Mouse (Mus musculus): ENCODE measurements around the gene Hspbp1. TPM values are rescaled to one million over a fixed set of nuclear protein-coding genes. Genes with fewer than 3 reads are reported as not detected.

Hspbp1 gene
- polyA plus RNA-seq, 1 experiment from 2014 or later = 95.6 TPM

- WGBS (ENCODE audit: insufficient replicate concordance) = 74% methylated on average over 6 of the region's 6 CpGs
- no peak overlapping the region for H3K4me3 ChIP-seq
- peaks cover 10% of the 10 kb centered on the region for H3K4me1 ChIP-seq
- no peaks in the 10 kb centered on the region for H3K9me3 ChIP-seq (replicated peaks)
- H3K27me3 ChIP-seq (replicated peaks) = peaks cover 33% of the 10 kb centered on the region
- peaks cover 9% of the 10 kb centered on the region for H3K36me3 ChIP-seq
- no peak overlapping the region for H3K9ac ChIP-seq
- no peak overlapping the region for H3K4me2 ChIP-seq
- H3K27ac ChIP-seq = no peak overlapping the region
- ATAC-seq = no peak
Measured at GRCm38 (mm10) chr7:4693004-4693403, 8.1 kb upstream of the Hspbp1 start.

DNA sequence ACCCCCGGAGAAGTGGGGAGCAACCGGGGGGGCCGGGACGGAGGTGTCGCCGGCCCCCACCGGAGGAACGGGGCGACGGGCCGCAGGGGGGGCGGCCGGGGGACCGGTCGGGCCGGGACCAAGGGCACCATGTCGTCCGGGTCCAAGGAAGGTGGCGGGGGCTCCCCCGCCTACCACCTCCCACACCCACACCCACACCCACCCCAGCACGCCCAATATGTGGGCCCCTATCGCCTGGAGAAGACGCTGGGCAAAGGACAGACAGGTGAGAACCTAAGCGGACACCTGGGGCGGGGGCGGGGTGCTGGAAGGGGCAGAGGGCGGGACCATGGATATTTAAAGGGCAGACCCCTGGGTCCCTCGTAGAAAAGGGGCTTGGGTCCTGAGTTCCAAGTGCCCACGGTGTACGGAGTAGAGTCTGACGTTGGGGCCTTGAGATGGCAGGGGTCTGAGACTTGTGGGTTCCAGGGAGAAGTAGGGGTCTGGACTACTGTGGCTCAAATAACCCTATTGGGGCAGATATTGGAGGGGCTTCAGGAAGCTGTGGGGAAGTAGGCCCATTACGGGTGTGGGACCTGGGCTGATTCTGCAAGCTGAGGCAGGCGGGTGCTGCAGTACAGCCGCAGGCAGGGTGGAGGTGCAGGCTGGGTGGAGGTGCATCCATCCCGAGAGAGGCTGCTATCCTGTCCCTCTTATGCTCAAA, 6.2 kb upstream of the Hspbp1 start:
- H3K4me1 ChIP-seq = peaks cover 10% of the 10 kb centered on the region
- H3K36me3 ChIP-seq = peaks cover 5% of the 10 kb centered on the region
- H3K9me3 ChIP-seq (replicated peaks) = no peaks in the 10 kb centered on the region
- peak overlapping the region; percentile 73 for H3K9ac ChIP-seq
- H3K27ac ChIP-seq = peak overlapping the region; percentile 63; the same call in 1 of the 2 replicates
- 22% methylated on average over 21 of the region's 35 CpGs for WGBS (ENCODE audit: insufficient replicate concordance)
- H3K4me3 ChIP-seq = peak overlapping the region; percentile 58
- peak overlapping the region; percentile 77 for H3K4me2 ChIP-seq
- peaks cover 33% of the 10 kb centered on the region for H3K27me3 ChIP-seq (replicated peaks)
- peak; percentile 48; the same call in 1 of the 2 replicates for ATAC-seq

- Histone ChIP-seq H3K27me3 (replicated peaks) (peaks cover 33% of the 10 kb centered on the region), H3K36me3 (peaks cover 5% of the 10 kb centered on the region), H3K4me3 (peak within 1 kb of the TSS; percentile 58), H3K9ac (peak within 1 kb of the TSS; percentile 73), H3K4me1 (peaks cover 14% of the 10 kb centered on the region), H3K4me2 (peak within 1 kb of the TSS; percentile 77), H3K9me3 (replicated peaks) (no peaks in the 10 kb centered on the region), H3K27ac (peak within 1 kb of the TSS; percentile 63; the same call in 1 of the 2 replicates)
- ATAC-seq = no peak
- 6% methylated on average over 5 of the region's 18 CpGs for WGBS (ENCODE audit: insufficient replicate concordance)
Measured at GRCm38 (mm10) chr7:4690387-4690786, 5.5 kb upstream of the Hspbp1 start, which contains the start of gene Brsk1. Gene Brsk1 (plus strand): TSS chr7:4690604.

DNA sequence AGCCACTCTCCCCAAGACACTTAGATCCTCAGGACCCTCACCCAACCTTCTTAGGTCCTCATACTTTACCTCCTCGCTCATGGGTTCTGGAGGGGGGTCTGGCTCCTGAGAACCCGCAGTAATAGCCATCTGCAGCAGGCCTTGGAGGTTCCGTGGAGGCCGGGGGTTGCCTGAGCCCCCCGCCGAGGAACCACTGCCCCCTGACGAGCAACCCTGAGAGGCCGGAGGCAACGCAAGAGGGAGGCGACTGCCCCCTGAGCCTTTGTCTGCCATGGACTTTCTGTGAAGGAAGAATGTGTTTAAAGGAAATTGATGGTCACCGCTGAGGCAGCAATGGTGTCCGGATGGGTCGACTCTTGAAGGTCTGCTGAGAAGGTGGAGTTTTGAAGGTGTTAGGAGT, 665 bp downstream of the Hspbp1 start:
- peak overlapping the region; percentile 74 for H3K9ac ChIP-seq
- peaks cover 32% of the 10 kb centered on the region for H3K36me3 ChIP-seq
- H3K27ac ChIP-seq = peak overlapping the region; percentile 76
- H3K4me3 ChIP-seq = peak overlapping the region; percentile 79
- no peak for ATAC-seq
- whole genome bisulfite sequencing (ENCODE audit: insufficient replicate concordance) = 2% methylated on average over 13 of the region's 13 CpGs
- no peaks in the 10 kb centered on the region for H3K9me3 ChIP-seq (replicated peaks)
- H3K27me3 ChIP-seq (replicated peaks) = peaks cover 4% of the 10 kb centered on the region
- H3K4me1 ChIP-seq = peaks cover 24% of the 10 kb centered on the region
- peak overlapping the region; percentile 86 for H3K4me2 ChIP-seq

GRCm38 (mm10) chr7:4683307-4683706, 1.6 kb downstream of the Hspbp1 start:
- Histone ChIP-seq H3K27me3 (replicated peaks) (no peaks in the 10 kb centered on the region), H3K4me1 (peaks cover 24% of the 10 kb centered on the region), H3K27ac (no peak overlapping the region), H3K4me3 (no peak overlapping the region), H3K9me3 (replicated peaks) (no peaks in the 10 kb centered on the region), H3K9ac (no peak overlapping the region), H3K4me2 (no peak overlapping the region), H3K36me3 (peaks cover 38% of the 10 kb centered on the region)
- ATAC-seq = no peak
- 62% methylated on average over 5 of the region's 5 CpGs for WGBS (ENCODE audit: insufficient replicate concordance)

DNA sequence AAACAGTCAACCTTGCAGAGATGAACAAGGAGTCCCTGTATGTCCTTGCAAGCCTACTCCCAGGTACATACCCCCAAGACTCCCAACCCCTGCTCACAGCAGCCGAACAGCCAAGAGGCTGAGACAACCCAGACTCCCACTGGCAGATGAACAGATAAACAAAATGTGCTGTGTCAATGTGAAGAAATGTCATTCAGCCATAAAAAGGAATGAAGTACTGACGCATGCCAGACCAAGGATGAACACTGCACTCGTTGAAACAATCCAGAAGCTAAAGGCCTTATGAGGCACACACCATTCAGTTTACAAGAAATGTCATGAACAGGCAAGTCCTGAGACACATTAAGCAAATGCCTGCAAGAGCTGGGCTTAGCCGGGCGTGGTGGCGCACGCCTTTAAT, 9.7 kb downstream of the Hspbp1 start:
- Histone ChIP-seq H3K4me1 (peaks cover 45% of the 10 kb centered on the region), H3K4me3 (no peak overlapping the region), H3K4me2 (no peak overlapping the region), H3K9me3 (replicated peaks) (no peaks in the 10 kb centered on the region), H3K27ac (peak overlapping the region; percentile 45; the same call in 1 of the 2 replicates), H3K36me3 (peaks cover 82% of the 10 kb centered on the region), H3K9ac (no peak overlapping the region), H3K27me3 (replicated peaks) (no peaks in the 10 kb centered on the region)
- 78% methylated on average over 7 of the region's 7 CpGs for WGBS (ENCODE audit: insufficient replicate concordance)
- no peak for ATAC-seq

DNA sequence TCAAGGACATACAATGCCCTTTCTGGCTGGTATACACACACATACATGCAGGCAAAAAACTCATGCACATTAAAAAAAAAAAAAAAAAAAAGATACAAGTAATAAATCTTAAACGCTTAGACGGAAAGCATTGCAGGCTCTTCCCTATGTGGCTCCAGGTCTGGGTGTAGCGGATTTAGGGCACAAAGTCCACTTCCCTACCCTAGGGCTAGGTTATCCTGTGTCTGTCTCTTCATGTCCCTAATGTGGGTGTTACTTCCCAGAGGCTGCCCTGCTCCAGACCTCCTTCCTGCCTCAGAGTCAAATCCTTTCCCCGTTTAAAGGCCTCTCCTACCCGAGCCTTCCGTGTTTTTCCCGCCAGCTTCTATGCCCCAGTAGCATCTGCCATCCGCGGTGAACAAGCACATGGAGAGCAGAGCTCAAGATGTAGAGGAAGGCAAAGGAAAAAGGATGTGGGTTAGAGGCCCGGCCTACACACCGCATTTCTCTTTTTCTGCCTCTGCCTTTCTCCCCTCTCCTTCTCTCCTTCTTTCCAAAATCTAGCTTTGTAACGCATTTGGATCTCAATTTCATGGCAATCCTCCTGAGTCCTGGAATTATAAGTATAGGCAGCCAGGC, 10.6 kb downstream of the Hspbp1 start:
- peaks cover 81% of the 10 kb centered on the region for H3K36me3 ChIP-seq
- H3K27me3 ChIP-seq (replicated peaks) = no peaks in the 10 kb centered on the region
- H3K9ac ChIP-seq = no peak overlapping the region
- H3K4me2 ChIP-seq = no peak overlapping the region
- H3K4me1 ChIP-seq = peaks cover 52% of the 10 kb centered on the region
- H3K27ac ChIP-seq = peak overlapping the region; percentile 45; the same call in 1 of the 2 replicates
- ATAC-seq = no peak
- 80% methylated on average over 12 of the region's 12 CpGs for whole genome bisulfite sequencing (ENCODE audit: insufficient replicate concordance)
- H3K9me3 ChIP-seq (replicated peaks) = no peaks in the 10 kb centered on the region
- H3K4me3 ChIP-seq = no peak overlapping the region

- Histone ChIP-seq H3K4me1 (peaks cover 62% of the 10 kb centered on the region), H3K4me2 (no peak overlapping the region), H3K36me3 (peaks cover 86% of the 10 kb centered on the region), H3K4me3 (no peak overlapping the region), H3K27me3 (replicated peaks) (no peaks in the 10 kb centered on the region), H3K9me3 (replicated peaks) (no peaks in the 10 kb centered on the region), H3K27ac (peak overlapping the region; percentile 87; the same call in 1 of the 2 replicates), H3K9ac (0 out of 2 replicates have a peak overlapping the region, but pooled peaks have one; percentile 22)
- 79% methylated on average over 4 of the region's 4 CpGs for WGBS (ENCODE audit: insufficient replicate concordance)
- ATAC-seq = no peak
Measured at GRCm38 (mm10) chr7:4671956-4672355, 12.9 kb downstream of the Hspbp1 start.

- WGBS (ENCODE audit: insufficient replicate concordance) = 38% methylated on average over 8 of the region's 8 CpGs
Measured at GRCm38 (mm10) chr7:4670655-4671255, 14.1 kb downstream of the Hspbp1 start.

DNA sequence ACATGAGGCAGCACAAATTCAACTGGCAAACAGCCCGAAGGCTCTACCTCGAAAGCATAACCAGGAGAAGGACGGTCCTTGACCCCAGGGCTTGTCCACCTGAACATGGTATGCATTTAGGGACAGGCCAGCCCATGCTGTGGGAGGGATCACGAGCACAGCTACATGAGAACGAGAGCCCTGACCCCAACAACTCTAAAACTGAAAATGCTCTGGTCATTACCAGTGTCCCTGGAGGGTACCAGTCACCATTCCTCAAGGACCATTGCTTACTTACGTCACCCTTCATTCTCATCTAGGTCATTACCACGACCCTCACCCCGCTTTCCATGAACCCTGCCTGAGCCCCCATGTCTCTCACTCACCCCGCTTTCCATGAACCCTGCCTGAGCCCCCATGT, 15.7 kb downstream of the Hspbp1 start:
- Histone ChIP-seq H3K36me3 (peaks cover 78% of the 10 kb centered on the region), H3K9ac (no peak overlapping the region), H3K27me3 (replicated peaks) (no peaks in the 10 kb centered on the region), H3K4me2 (no peak overlapping the region), H3K9me3 (replicated peaks) (no peaks in the 10 kb centered on the region), H3K27ac (no peak overlapping the region), H3K4me3 (no peak overlapping the region), H3K4me1 (peaks cover 42% of the 10 kb centered on the region)
- no peak for ATAC-seq
- WGBS (ENCODE audit: insufficient replicate concordance) = 85% methylated on average over 9 of the region's 9 CpGs

More at GRCm38 (mm10) chr7:4670655-4671255, 14.1 kb downstream of the Hspbp1 start:
- Histone ChIP-seq H3K4me3 (peak overlapping the region; percentile 14; the same call in 1 of the 2 replicates), H3K9me3 (replicated peaks) (no peaks in the 10 kb centered on the region), H3K27me3 (replicated peaks) (no peaks in the 10 kb centered on the region), H3K27ac (peak overlapping the region; percentile 87), H3K9ac (peak overlapping the region; percentile 51), H3K4me2 (peak overlapping the region; percentile 55), H3K4me1 (peaks cover 57% of the 10 kb centered on the region), H3K36me3 (peaks cover 85% of the 10 kb centered on the region)
- peak; percentile 99 for ATAC-seq

DNA sequence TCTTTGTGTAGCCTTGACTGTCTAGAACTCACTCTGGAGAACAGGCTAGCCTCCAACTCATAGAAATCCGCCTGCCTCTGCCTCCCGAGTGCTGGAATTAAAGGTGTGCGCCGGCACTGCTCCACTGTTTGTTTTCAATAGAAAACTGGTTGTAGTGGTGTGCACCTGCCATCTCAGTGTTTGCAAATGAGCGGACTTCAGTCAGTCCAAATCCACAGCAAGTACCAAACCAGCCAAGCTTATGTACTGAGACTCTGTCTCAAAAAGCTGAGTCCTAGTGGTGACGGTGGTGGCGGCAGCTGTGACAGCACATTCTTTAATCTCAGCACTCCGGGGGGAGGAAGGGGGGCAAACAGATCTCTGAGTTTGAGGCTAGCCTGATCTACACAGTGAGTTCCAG, 16.4 kb downstream of the Hspbp1 start:
- peak overlapping the region; percentile 13; the same call in 1 of the 2 replicates for H3K27ac ChIP-seq
- WGBS (ENCODE audit: insufficient replicate concordance) = 92% methylated on average over 8 of the region's 8 CpGs
- no peaks in the 10 kb centered on the region for H3K9me3 ChIP-seq (replicated peaks)
- no peak overlapping the region for H3K9ac ChIP-seq
- peaks cover 42% of the 10 kb centered on the region for H3K4me1 ChIP-seq
- ATAC-seq = no peak
- no peak overlapping the region for H3K4me2 ChIP-seq
- H3K4me3 ChIP-seq = no peak overlapping the region
- H3K27me3 ChIP-seq (replicated peaks) = no peaks in the 10 kb centered on the region
- peaks cover 77% of the 10 kb centered on the region for H3K36me3 ChIP-seq

DNA sequence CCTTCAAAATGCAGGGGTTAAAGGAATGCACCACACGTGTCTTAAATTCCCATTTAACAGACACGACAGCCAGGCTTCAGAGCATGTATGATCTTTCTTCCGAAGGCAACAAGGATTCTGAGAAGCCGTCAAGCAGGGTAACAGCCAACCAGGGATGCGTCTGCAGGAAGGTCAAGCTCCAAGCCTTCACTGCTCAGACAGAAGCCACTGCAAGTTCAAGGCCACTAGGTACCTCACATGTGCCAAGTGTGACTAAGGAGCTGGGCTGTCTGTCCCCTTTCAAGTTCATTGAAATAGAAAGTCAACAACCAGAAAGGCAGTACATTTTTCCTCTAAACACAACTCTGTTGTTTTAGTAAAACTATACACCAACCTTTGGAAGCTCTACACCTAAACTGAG, 18.0 kb downstream of the Hspbp1 start:
- Histone ChIP-seq H3K27me3 (replicated peaks) (no peaks in the 10 kb centered on the region), H3K36me3 (peaks cover 77% of the 10 kb centered on the region), H3K4me1 (peaks cover 39% of the 10 kb centered on the region), H3K4me2 (no peak overlapping the region), H3K27ac (no peak overlapping the region), H3K4me3 (no peak overlapping the region), H3K9me3 (replicated peaks) (no peaks in the 10 kb centered on the region), H3K9ac (no peak overlapping the region)
- no peak for ATAC-seq
- WGBS (ENCODE audit: insufficient replicate concordance) = 87% methylated on average over 5 of the region's 5 CpGs
